Mouse (Mus musculus): ENCODE results near the gene Adgrl2. TPM values are rescaled to one million over a fixed set of nuclear protein-coding genes. Genes with fewer than 3 reads are reported as not detected.

Adgrl2 gene
- polyA plus RNA-seq, 1 experiment from 2014 or later = 38.9 TPM

GRCm38 (mm10) chr3:148854306-148854910, 135.9 kb downstream of the Adgrl2 start:
- Histone ChIP-seq H3K4me2 (replicated peaks) (no peak overlapping the region), H3K9me3 (no peaks in the 10 kb centered on the region), H3K4me3 (replicated peaks) (no peak overlapping the region), H3K4me1 (replicated peaks) (0 out of 2 replicates have a peak, but pooled peaks cover 4% of the 10 kb centered on the region), H3K9ac (no peak overlapping the region), H3K27ac (no peak overlapping the region), H3K36me3 (peaks cover 16% of the 10 kb centered on the region; the same call in 1 of the 2 replicates), H3K27me3 (replicated peaks) (no peaks in the 10 kb centered on the region)
- WGBS = 38% methylated on average over 12 of the region's 12 CpGs
- ATAC-seq = no peak

GRCm38 (mm10) chr3:148853372-148853771, 137.0 kb downstream of the Adgrl2 start:
- H3K9me3 ChIP-seq = no peaks in the 10 kb centered on the region
- H3K27me3 ChIP-seq (replicated peaks) = no peaks in the 10 kb centered on the region
- no peak overlapping the region for H3K27ac ChIP-seq
- no peak overlapping the region for H3K9ac ChIP-seq
- 49% methylated on average over 8 of the region's 8 CpGs for WGBS
- 0 out of 2 replicates have a peak, but pooled peaks cover 4% of the 10 kb centered on the region for H3K4me1 ChIP-seq (replicated peaks)
- ATAC-seq = no peak
- peaks cover 13% of the 10 kb centered on the region; the same call in 1 of the 2 replicates for H3K36me3 ChIP-seq
- H3K4me2 ChIP-seq (replicated peaks) = no peak overlapping the region
- no peak overlapping the region for H3K4me3 ChIP-seq (replicated peaks)

- H3K27ac ChIP-seq = no peak overlapping the region
- ATAC-seq = no peak
- WGBS = 83% methylated on average over 12 of the region's 12 CpGs
- no peak overlapping the region for H3K4me3 ChIP-seq (replicated peaks)
- H3K4me1 ChIP-seq (replicated peaks) = 0 out of 2 replicates have a peak, but pooled peaks cover 4% of the 10 kb centered on the region
- H3K9ac ChIP-seq = no peak overlapping the region
- no peaks in the 10 kb centered on the region for H3K27me3 ChIP-seq (replicated peaks)
- no peak overlapping the region for H3K4me2 ChIP-seq (replicated peaks)
- no peaks in the 10 kb centered on the region for H3K9me3 ChIP-seq
- peaks cover 13% of the 10 kb centered on the region; the same call in 1 of the 2 replicates for H3K36me3 ChIP-seq
These were observed 137.8 kb downstream of the Adgrl2 start for GRCm38 (mm10) chr3:148852556-148852955.

GRCm38 (mm10) chr3:148850821-148851220, 139.5 kb downstream of the Adgrl2 start:
- H3K4me3 ChIP-seq (replicated peaks) = no peak overlapping the region
- WGBS = 90% methylated on average over 4 of the region's 4 CpGs
- H3K9me3 ChIP-seq = no peaks in the 10 kb centered on the region
- H3K36me3 ChIP-seq = peaks cover 23% of the 10 kb centered on the region; the same call in 1 of the 2 replicates
- H3K4me2 ChIP-seq (replicated peaks) = no peak overlapping the region
- no peaks in the 10 kb centered on the region for H3K27me3 ChIP-seq (replicated peaks)
- no peak for ATAC-seq
- 0 out of 2 replicates have a peak, but pooled peaks cover 4% of the 10 kb centered on the region for H3K4me1 ChIP-seq (replicated peaks)
- H3K9ac ChIP-seq = no peak overlapping the region
- H3K27ac ChIP-seq = no peak overlapping the region

GRCm38 (mm10) chr3:148848366-148848765, 142.0 kb downstream of the Adgrl2 start:
- Histone ChIP-seq H3K9ac (no peak overlapping the region), H3K4me2 (replicated peaks) (no peak overlapping the region), H3K27me3 (replicated peaks) (no peaks in the 10 kb centered on the region), H3K4me1 (replicated peaks) (no peaks in the 10 kb centered on the region), H3K4me3 (replicated peaks) (no peak overlapping the region), H3K9me3 (no peaks in the 10 kb centered on the region), H3K27ac (no peak overlapping the region), H3K36me3 (peaks cover 23% of the 10 kb centered on the region; the same call in 1 of the 2 replicates)
- ATAC-seq = no peak
- WGBS = 69% methylated on average over 2 of the region's 2 CpGs

- H3K27ac ChIP-seq = no peak overlapping the region
- H3K4me2 ChIP-seq (replicated peaks) = no peak overlapping the region
- H3K4me1 ChIP-seq (replicated peaks) = no peaks in the 10 kb centered on the region
- H3K27me3 ChIP-seq (replicated peaks) = no peaks in the 10 kb centered on the region
- no peak for ATAC-seq
- WGBS = 91% methylated on average over 6 of the region's 6 CpGs
- no peak overlapping the region for H3K9ac ChIP-seq
- H3K4me3 ChIP-seq (replicated peaks) = no peak overlapping the region
- H3K9me3 ChIP-seq = no peaks in the 10 kb centered on the region
- peaks cover 12% of the 10 kb centered on the region; the same call in 1 of the 2 replicates for H3K36me3 ChIP-seq
These were observed 146.2 kb downstream of the Adgrl2 start for GRCm38 (mm10) chr3:148844182-148844581.

- H3K27ac ChIP-seq = no peak overlapping the region
- no peaks in the 10 kb centered on the region for H3K4me1 ChIP-seq (replicated peaks)
- no peak overlapping the region for H3K4me3 ChIP-seq (replicated peaks)
- WGBS = 89% methylated on average over 7 of the region's 7 CpGs
- no peaks in the 10 kb centered on the region for H3K27me3 ChIP-seq (replicated peaks)
- no peak for ATAC-seq
- no peak overlapping the region for H3K9ac ChIP-seq
- H3K4me2 ChIP-seq (replicated peaks) = no peak overlapping the region
- no peaks in the 10 kb centered on the region for H3K9me3 ChIP-seq
- peaks cover 10% of the 10 kb centered on the region; the same call in 1 of the 2 replicates for H3K36me3 ChIP-seq
These were observed 147.8 kb downstream of the Adgrl2 start for GRCm38 (mm10) chr3:148842533-148842932.

- WGBS = 95% methylated on average over 13 of the region's 13 CpGs
- Histone ChIP-seq H3K9me3 (no peaks in the 10 kb centered on the region), H3K4me3 (replicated peaks) (no peak overlapping the region), H3K27ac (no peak overlapping the region), H3K36me3 (peaks cover 20% of the 10 kb centered on the region), H3K9ac (no peak overlapping the region), H3K27me3 (replicated peaks) (no peaks in the 10 kb centered on the region), H3K4me1 (replicated peaks) (no peaks in the 10 kb centered on the region), H3K4me2 (replicated peaks) (no peak overlapping the region)
- ATAC-seq = no peak
These were observed 151.5 kb downstream of the Adgrl2 start for GRCm38 (mm10) chr3:148838835-148839296.

GRCm38 (mm10) chr3:148838095-148838834, 152.1 kb downstream of the Adgrl2 start:
- 86% methylated on average over 13 of the region's 13 CpGs for WGBS
- no peaks in the 10 kb centered on the region for H3K4me1 ChIP-seq (replicated peaks)
- peaks cover 23% of the 10 kb centered on the region for H3K36me3 ChIP-seq
- no peak overlapping the region for H3K27ac ChIP-seq
- ATAC-seq = no peak
- H3K4me2 ChIP-seq (replicated peaks) = no peak overlapping the region
- no peak overlapping the region for H3K4me3 ChIP-seq (replicated peaks)
- H3K27me3 ChIP-seq (replicated peaks) = no peaks in the 10 kb centered on the region
- no peaks in the 10 kb centered on the region for H3K9me3 ChIP-seq
- no peak overlapping the region for H3K9ac ChIP-seq

- 93% methylated on average over 12 of the region's 12 CpGs for WGBS
These were observed 155.2 kb downstream of the Adgrl2 start for GRCm38 (mm10) chr3:148835136-148835535.

GRCm38 (mm10) chr3:148833070-148833769, 157.1 kb downstream of the Adgrl2 start:
- no peaks in the 10 kb centered on the region for H3K27me3 ChIP-seq (replicated peaks)
- H3K27ac ChIP-seq = no peak overlapping the region
- no peak overlapping the region for H3K4me2 ChIP-seq (replicated peaks)
- H3K36me3 ChIP-seq = peaks cover 28% of the 10 kb centered on the region
- H3K9me3 ChIP-seq = no peaks in the 10 kb centered on the region
- WGBS = 92% methylated on average over 20 of the region's 20 CpGs
- H3K4me3 ChIP-seq (replicated peaks) = no peak overlapping the region
- no peaks in the 10 kb centered on the region for H3K4me1 ChIP-seq (replicated peaks)
- no peak for ATAC-seq
- no peak overlapping the region for H3K9ac ChIP-seq

More at GRCm38 (mm10) chr3:148835136-148835535, 155.2 kb downstream of the Adgrl2 start:
- Histone ChIP-seq H3K9ac (no peak overlapping the region), H3K4me2 (replicated peaks) (no peak overlapping the region), H3K4me3 (replicated peaks) (no peak overlapping the region), H3K27ac (no peak overlapping the region), H3K9me3 (no peaks in the 10 kb centered on the region), H3K4me1 (replicated peaks) (no peaks in the 10 kb centered on the region), H3K36me3 (peaks cover 28% of the 10 kb centered on the region), H3K27me3 (replicated peaks) (no peaks in the 10 kb centered on the region)
- ATAC-seq = no peak

- no peak for ATAC-seq
- H3K4me1 ChIP-seq (replicated peaks) = no peaks in the 10 kb centered on the region
- 78% methylated on average over 4 of the region's 4 CpGs for whole genome bisulfite sequencing
- no peaks in the 10 kb centered on the region for H3K9me3 ChIP-seq
- H3K9ac ChIP-seq = no peak overlapping the region
- H3K4me3 ChIP-seq (replicated peaks) = no peak overlapping the region
- H3K4me2 ChIP-seq (replicated peaks) = no peak overlapping the region
- no peak overlapping the region for H3K27ac ChIP-seq
- no peaks in the 10 kb centered on the region for H3K27me3 ChIP-seq (replicated peaks)
- peaks cover 25% of the 10 kb centered on the region for H3K36me3 ChIP-seq
These were observed 158.4 kb downstream of the Adgrl2 start for GRCm38 (mm10) chr3:148832001-148832400.

Data from intestine, embryonic 15.5 days (tissue).